Mouse (Mus musculus): ENCODE results near the gene Cchcr1. TPM values are rescaled to one million over a fixed set of nuclear protein-coding genes. Genes with fewer than 3 reads are reported as not detected.

Gene Cchcr1
- polyA plus RNA-seq, 1 experiment from 2014 or later = 23.3 TPM

- H3K36me3 ChIP-seq = no peaks in the 10 kb centered on the region
- H3K9me3 ChIP-seq = no peaks in the 10 kb centered on the region
- 32% methylated on average over 6 of the region's 6 CpGs for WGBS
- no peak overlapping the region for H3K4me2 ChIP-seq
- H3K4me1 ChIP-seq = peaks cover 12% of the 10 kb centered on the region
- H3K9ac ChIP-seq = no peak overlapping the region
- H3K4me3 ChIP-seq = no peak overlapping the region
- H3K27ac ChIP-seq = no peak overlapping the region
- ATAC-seq (ENCODE audit: borderline replicate concordance, extremely low read depth, low FRiP score, low TSS enrichment) = no peak
- H3K27me3 ChIP-seq = no peaks in the 10 kb centered on the region
Measured at GRCm38 (mm10) chr17:35544680-35545079, 27.8 kb downstream of the Cchcr1 start.

- Histone ChIP-seq H3K4me3 (no peak overlapping the region), H3K9me3 (no peaks in the 10 kb centered on the region), H3K27ac (no peak overlapping the region), H3K4me1 (peaks cover 19% of the 10 kb centered on the region), H3K9ac (no peak overlapping the region), H3K36me3 (no peaks in the 10 kb centered on the region), H3K4me2 (no peak overlapping the region), H3K27me3 (no peaks in the 10 kb centered on the region)
- 60% methylated on average over 2 of the region's 2 CpGs for WGBS
- ATAC-seq (ENCODE audit: borderline replicate concordance, extremely low read depth, low FRiP score, low TSS enrichment) = no peak
Measured at GRCm38 (mm10) chr17:35547465-35547864, 30.6 kb downstream of the Cchcr1 start.

GRCm38 (mm10) chr17:35548636-35549035, 31.7 kb downstream of the Cchcr1 start:
- WGBS = 22% methylated on average over 5 of the region's 5 CpGs
- ATAC-seq (ENCODE audit: borderline replicate concordance, extremely low read depth, low FRiP score, low TSS enrichment) = no peak
- peak overlapping the region; percentile 79 for H3K27ac ChIP-seq

GRCm38 (mm10) chr17:35549437-35550142, 32.7 kb downstream of the Cchcr1 start:
- no peaks in the 10 kb centered on the region for H3K9me3 ChIP-seq
- H3K36me3 ChIP-seq = no peaks in the 10 kb centered on the region
- no peak overlapping the region for H3K4me3 ChIP-seq
- ATAC-seq (ENCODE audit: borderline replicate concordance, extremely low read depth, low FRiP score, low TSS enrichment) = peak; percentile 75
- peaks cover 19% of the 10 kb centered on the region for H3K4me1 ChIP-seq
- H3K27me3 ChIP-seq = no peaks in the 10 kb centered on the region
- peak overlapping the region; percentile 41 for H3K4me2 ChIP-seq
- 22% methylated on average over 15 of the region's 15 CpGs for WGBS
- no peak overlapping the region for H3K9ac ChIP-seq
- H3K27ac ChIP-seq = peak overlapping the region; percentile 79

More at GRCm38 (mm10) chr17:35548636-35549035, 31.7 kb downstream of the Cchcr1 start:
- no peaks in the 10 kb centered on the region for H3K9me3 ChIP-seq
- no peaks in the 10 kb centered on the region for H3K36me3 ChIP-seq
- H3K4me1 ChIP-seq = peaks cover 19% of the 10 kb centered on the region
- no peaks in the 10 kb centered on the region for H3K27me3 ChIP-seq
- no peak overlapping the region for H3K4me3 ChIP-seq
- H3K9ac ChIP-seq = no peak overlapping the region
- H3K4me2 ChIP-seq = no peak overlapping the region

- H3K27me3 ChIP-seq = no peaks in the 10 kb centered on the region
- no peaks in the 10 kb centered on the region for H3K9me3 ChIP-seq
- no peak overlapping the region for H3K4me3 ChIP-seq
- H3K4me1 ChIP-seq = peaks cover 19% of the 10 kb centered on the region
- no peaks in the 10 kb centered on the region for H3K36me3 ChIP-seq
- H3K4me2 ChIP-seq = peak overlapping the region; percentile 41
- WGBS = 91% methylated on average over 4 of the region's 4 CpGs
- ATAC-seq (ENCODE audit: borderline replicate concordance, extremely low read depth, low FRiP score, low TSS enrichment) = no peak
- H3K9ac ChIP-seq = no peak overlapping the region
- peak overlapping the region; percentile 79 for H3K27ac ChIP-seq
Measured at GRCm38 (mm10) chr17:35550143-35550494, 33.2 kb downstream of the Cchcr1 start.

- Histone ChIP-seq H3K4me3 (no peak overlapping the region), H3K9me3 (no peaks in the 10 kb centered on the region), H3K4me1 (peaks cover 19% of the 10 kb centered on the region), H3K27ac (no peak overlapping the region), H3K36me3 (no peaks in the 10 kb centered on the region), H3K9ac (no peak overlapping the region), H3K27me3 (no peaks in the 10 kb centered on the region), H3K4me2 (no peak overlapping the region)
- ATAC-seq (ENCODE audit: borderline replicate concordance, extremely low read depth, low FRiP score, low TSS enrichment) = no peak
- 52% methylated on average over 8 of the region's 8 CpGs for WGBS
Measured at GRCm38 (mm10) chr17:35550871-35551270, 34.0 kb downstream of the Cchcr1 start.

- H3K27me3 ChIP-seq = no peaks in the 10 kb centered on the region
- no peak within 1 kb of the TSS for H3K4me3 ChIP-seq
- H3K27ac ChIP-seq = no peak within 1 kb of the TSS
- whole genome bisulfite sequencing = 79% methylated on average over 10 of the region's 10 CpGs
- H3K9me3 ChIP-seq = no peaks in the 10 kb centered on the region
- ATAC-seq (ENCODE audit: borderline replicate concordance, extremely low read depth, low FRiP score, low TSS enrichment) = no peak
- no peaks in the 10 kb centered on the region for H3K36me3 ChIP-seq
- H3K9ac ChIP-seq = no peak within 1 kb of the TSS
- H3K4me2 ChIP-seq = no peak within 1 kb of the TSS
- peaks cover 19% of the 10 kb centered on the region for H3K4me1 ChIP-seq
Measured at GRCm38 (mm10) chr17:35551881-35552414, 35.0 kb downstream of the Cchcr1 start, which contains the start of gene Cdsn. Gene Cdsn (plus strand): TSS chr17:35552128.

- Histone ChIP-seq H3K36me3 (no peaks in the 10 kb centered on the region), H3K4me3 (no peak overlapping the region), H3K27me3 (no peaks in the 10 kb centered on the region), H3K9ac (no peak overlapping the region), H3K4me1 (peaks cover 10% of the 10 kb centered on the region), H3K27ac (no peak overlapping the region; the same call in 1 of the 2 replicates), H3K9me3 (no peaks in the 10 kb centered on the region), H3K4me2 (no peak overlapping the region)
- WGBS = 75% methylated on average over 5 of the region's 5 CpGs
- no peak for ATAC-seq (ENCODE audit: borderline replicate concordance, extremely low read depth, low FRiP score, low TSS enrichment)
Measured at GRCm38 (mm10) chr17:35554321-35554720, 37.4 kb downstream of the Cchcr1 start.

GRCm38 (mm10) chr17:35554761-35555397, 38.0 kb downstream of the Cchcr1 start:
- 87% methylated on average over 18 of the region's 18 CpGs for WGBS

GRCm38 (mm10) chr17:35556186-35556765, 39.4 kb downstream of the Cchcr1 start:
- WGBS = 83% methylated on average over 13 of the region's 13 CpGs
- no peak overlapping the region for H3K27ac ChIP-seq
- no peak for ATAC-seq (ENCODE audit: borderline replicate concordance, extremely low read depth, low FRiP score, low TSS enrichment)

More at GRCm38 (mm10) chr17:35554761-35555397, 38.0 kb downstream of the Cchcr1 start:
- Histone ChIP-seq H3K4me1 (peaks cover 5% of the 10 kb centered on the region), H3K27ac (no peak overlapping the region; the same call in 1 of the 2 replicates), H3K27me3 (no peaks in the 10 kb centered on the region), H3K9me3 (no peaks in the 10 kb centered on the region), H3K4me3 (no peak overlapping the region), H3K9ac (no peak overlapping the region), H3K36me3 (no peaks in the 10 kb centered on the region), H3K4me2 (no peak overlapping the region)
- ATAC-seq (ENCODE audit: borderline replicate concordance, extremely low read depth, low FRiP score, low TSS enrichment) = no peak

GRCm38 (mm10) chr17:35556812-35557211, 39.9 kb downstream of the Cchcr1 start:
- no peak overlapping the region for H3K9ac ChIP-seq
- 22% methylated on average over 5 of the region's 5 CpGs for WGBS
- no peaks in the 10 kb centered on the region for H3K4me1 ChIP-seq
- no peak overlapping the region for H3K4me2 ChIP-seq
- no peaks in the 10 kb centered on the region for H3K27me3 ChIP-seq
- H3K36me3 ChIP-seq = no peaks in the 10 kb centered on the region
- no peak overlapping the region for H3K4me3 ChIP-seq
- H3K27ac ChIP-seq = no peak overlapping the region
- no peak for ATAC-seq (ENCODE audit: borderline replicate concordance, extremely low read depth, low FRiP score, low TSS enrichment)
- no peaks in the 10 kb centered on the region for H3K9me3 ChIP-seq

More at GRCm38 (mm10) chr17:35556186-35556765, 39.4 kb downstream of the Cchcr1 start:
- H3K4me2 ChIP-seq = no peak overlapping the region
- H3K4me3 ChIP-seq = no peak overlapping the region
- no peaks in the 10 kb centered on the region for H3K4me1 ChIP-seq
- no peak overlapping the region for H3K9ac ChIP-seq
- no peaks in the 10 kb centered on the region for H3K9me3 ChIP-seq
- H3K36me3 ChIP-seq = no peaks in the 10 kb centered on the region
- H3K27me3 ChIP-seq = no peaks in the 10 kb centered on the region

GRCm38 (mm10) chr17:35557351-35557750, 40.5 kb downstream of the Cchcr1 start:
- ATAC-seq (ENCODE audit: borderline replicate concordance, extremely low read depth, low FRiP score, low TSS enrichment) = no peak
- 61% methylated on average over 9 of the region's 9 CpGs for WGBS
- no peaks in the 10 kb centered on the region for H3K36me3 ChIP-seq
- no peak overlapping the region for H3K4me2 ChIP-seq
- H3K4me1 ChIP-seq = no peaks in the 10 kb centered on the region
- no peaks in the 10 kb centered on the region for H3K9me3 ChIP-seq
- H3K27ac ChIP-seq = no peak overlapping the region
- no peak overlapping the region for H3K4me3 ChIP-seq
- H3K27me3 ChIP-seq = no peaks in the 10 kb centered on the region
- no peak overlapping the region for H3K9ac ChIP-seq

Measured in lung, embryonic 15.5 days (tissue).